Mouse (Mus musculus) layer of hippocampus, adult 2 months (tissue): ENCODE data around the gene Chsy1. TPM values are rescaled to one million over a fixed set of nuclear protein-coding genes. Genes with fewer than 3 reads are reported as not detected.

Experiments
- DNase-seq, 2 experiments: peaks; one replicate each; pipeline ENCODE4 v3.0.0; 2022; ENCODE audit warnings: low spot score in 2 of 2
- H3K27ac ChIP-seq: fragments of 200-600 bp; 2 replicates; pipeline ENCODE4 v1.8.1; 2022
- H3K4me3 ChIP-seq: fragments of 200-600 bp; 2 replicates; pipeline ENCODE4 v1.8.1; 2022; ENCODE audit warnings: mild to moderate bottlenecking
- CTCF ChIP-seq: fragments of 200-600 bp; conservative IDR thresholded peaks from 2 replicates; pipeline ENCODE4 v1.8.1; 2022; ENCODE audit warnings: antibody characterized with exemption, mild to moderate bottlenecking, moderate library complexity
- total RNA-seq, 2 experiments: library from RNA; stranded (reverse); gene quantifications; 2 replicates each; pipeline ENCODE4 v1.2.3; 2021

Chsy1 gene
- total RNA-seq, 2 experiments from 2014 or later: 14.2 to 14.6 TPM

GRCm38 (mm10) chr7:66092656-66093055 is 16.7 kb upstream of the Chsy1 start:
- no peak overlapping the region for H3K4me3 ChIP-seq
- no peak overlapping the region for H3K27ac ChIP-seq
- no peak for DNase-seq
- TF ChIP-seq CTCF: no peak

DNA sequence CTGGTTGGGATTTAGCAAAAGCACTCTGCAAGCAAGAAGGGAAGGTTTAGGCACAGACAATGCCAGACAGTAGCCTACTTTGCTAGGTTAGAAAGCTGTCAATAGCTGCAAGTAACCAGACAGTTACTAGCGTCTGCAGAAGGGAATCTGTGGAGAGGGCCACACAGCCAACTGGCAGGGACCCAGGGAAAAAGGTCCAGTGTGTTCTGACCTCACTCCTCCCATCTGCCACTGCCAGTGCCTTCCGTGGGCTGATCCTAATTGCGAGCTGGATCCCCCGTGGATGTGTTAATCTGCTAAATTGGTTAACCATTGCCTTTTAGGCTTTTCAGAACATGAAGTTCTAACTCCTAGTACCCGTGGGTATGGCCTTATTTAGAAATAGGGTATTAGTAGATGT is 15.2 kb upstream of the Chsy1 start:
- no peak for DNase-seq
- no peak for TF ChIP-seq CTCF
- H3K27ac ChIP-seq: no peak overlapping the region

DNA sequence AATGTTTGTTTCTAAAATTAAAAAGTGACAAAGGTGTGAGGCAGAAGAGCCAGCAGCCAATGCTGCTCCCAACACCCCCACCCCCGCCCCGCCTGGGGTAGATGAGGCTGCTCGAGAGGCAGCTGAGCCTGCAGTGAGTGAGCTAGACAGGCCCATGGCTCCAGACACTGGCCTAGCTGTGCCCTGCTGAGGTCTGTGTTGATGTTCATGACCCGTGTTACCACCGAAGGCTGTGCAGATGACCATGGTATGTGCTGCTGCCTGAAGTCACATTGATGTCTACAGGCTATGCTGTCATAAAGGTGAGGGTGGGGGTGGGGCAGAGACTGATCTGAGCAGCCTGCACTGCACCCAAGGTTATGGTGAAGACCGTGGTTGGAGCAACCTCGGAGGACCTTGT is 10.5 kb upstream of the Chsy1 start:
- Histone ChIP-seq H3K4me3 (no peak overlapping the region), H3K27ac (no peak overlapping the region)
- no peak for TF ChIP-seq CTCF
- DNase-seq: no peak

More for the DNA sequence above, 15.2 kb upstream of the Chsy1 start:
- no peak overlapping the region for H3K4me3 ChIP-seq

GRCm38 (mm10) chr7:66101866-66102265 is 7.4 kb upstream of the Chsy1 start:
- Histone ChIP-seq H3K27ac (no peak overlapping the region), H3K4me3 (no peak overlapping the region)
- TF ChIP-seq CTCF: peak; percentile 89
- peak in 1 of 2 experiments; percentile 47 for DNase-seq

GRCm38 (mm10) chr7:66104531-66104930 is 4.8 kb upstream of the Chsy1 start:
- no peak overlapping the region for H3K4me3 ChIP-seq
- no peak overlapping the region for H3K27ac ChIP-seq
- TF ChIP-seq CTCF: no peak
- DNase-seq: no peak

GRCm38 (mm10) chr7:66105771-66106170 is 3.5 kb upstream of the Chsy1 start:
- DNase-seq: no peak
- TF ChIP-seq CTCF: no peak
- H3K27ac ChIP-seq: no peak overlapping the region

DNA sequence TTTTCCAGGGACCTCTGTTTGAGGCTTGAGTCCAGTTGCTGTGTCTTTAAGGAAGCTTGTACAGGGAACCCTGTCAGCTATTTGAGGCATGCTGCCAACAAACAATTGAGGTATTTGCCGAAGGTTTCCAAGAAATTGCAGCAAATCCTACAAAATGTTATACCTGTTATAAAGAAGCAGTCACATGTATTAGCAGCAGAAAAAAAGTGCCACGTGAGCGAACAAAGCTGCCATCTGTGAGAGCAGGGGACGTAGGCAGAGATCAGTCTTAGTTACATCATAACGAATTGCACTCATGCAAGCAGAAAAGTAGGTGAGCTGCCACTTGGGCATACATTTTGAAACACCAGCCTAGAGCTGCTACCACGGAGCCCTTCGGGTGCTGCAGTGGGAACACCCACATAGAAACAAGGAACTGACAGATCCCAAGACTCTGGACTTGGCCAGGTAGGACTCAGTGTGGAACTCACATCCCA is 2.7 kb upstream of the Chsy1 start:
- Histone ChIP-seq H3K27ac (no peak overlapping the region), H3K4me3 (no peak overlapping the region)
- no peak for DNase-seq
- no peak for TF ChIP-seq CTCF

More at GRCm38 (mm10) chr7:66105771-66106170, 3.5 kb upstream of the Chsy1 start:
- no peak overlapping the region for H3K4me3 ChIP-seq

DNA sequence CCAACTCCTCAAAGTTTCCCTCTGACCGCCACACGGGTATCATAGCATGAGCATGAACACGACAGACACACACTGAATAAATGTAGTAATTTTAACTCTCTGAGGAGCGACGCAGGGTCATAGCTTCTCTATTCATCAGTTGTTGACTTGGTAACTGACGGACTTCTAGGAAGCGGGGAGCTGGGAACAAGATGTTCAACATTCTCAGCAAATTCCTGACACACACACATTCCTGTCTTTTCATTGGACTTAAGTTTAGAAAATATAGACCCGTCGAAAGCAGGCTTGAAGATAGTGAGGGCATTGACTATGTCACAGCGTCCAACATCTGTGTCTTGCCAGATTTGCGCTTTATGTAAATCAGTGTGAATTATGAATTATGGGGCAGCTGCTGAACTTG is 2.1 kb upstream of the Chsy1 start:
- no peak for DNase-seq
- no peak overlapping the region for H3K27ac ChIP-seq
- no peak overlapping the region for H3K4me3 ChIP-seq
- no peak for TF ChIP-seq CTCF

GRCm38 (mm10) chr7:66107930-66108329 is 1.4 kb upstream of the Chsy1 start:
- no peak overlapping the region for H3K27ac ChIP-seq
- TF ChIP-seq CTCF: peak; percentile 67
- no peak overlapping the region for H3K4me3 ChIP-seq
- no peak for DNase-seq

DNA sequence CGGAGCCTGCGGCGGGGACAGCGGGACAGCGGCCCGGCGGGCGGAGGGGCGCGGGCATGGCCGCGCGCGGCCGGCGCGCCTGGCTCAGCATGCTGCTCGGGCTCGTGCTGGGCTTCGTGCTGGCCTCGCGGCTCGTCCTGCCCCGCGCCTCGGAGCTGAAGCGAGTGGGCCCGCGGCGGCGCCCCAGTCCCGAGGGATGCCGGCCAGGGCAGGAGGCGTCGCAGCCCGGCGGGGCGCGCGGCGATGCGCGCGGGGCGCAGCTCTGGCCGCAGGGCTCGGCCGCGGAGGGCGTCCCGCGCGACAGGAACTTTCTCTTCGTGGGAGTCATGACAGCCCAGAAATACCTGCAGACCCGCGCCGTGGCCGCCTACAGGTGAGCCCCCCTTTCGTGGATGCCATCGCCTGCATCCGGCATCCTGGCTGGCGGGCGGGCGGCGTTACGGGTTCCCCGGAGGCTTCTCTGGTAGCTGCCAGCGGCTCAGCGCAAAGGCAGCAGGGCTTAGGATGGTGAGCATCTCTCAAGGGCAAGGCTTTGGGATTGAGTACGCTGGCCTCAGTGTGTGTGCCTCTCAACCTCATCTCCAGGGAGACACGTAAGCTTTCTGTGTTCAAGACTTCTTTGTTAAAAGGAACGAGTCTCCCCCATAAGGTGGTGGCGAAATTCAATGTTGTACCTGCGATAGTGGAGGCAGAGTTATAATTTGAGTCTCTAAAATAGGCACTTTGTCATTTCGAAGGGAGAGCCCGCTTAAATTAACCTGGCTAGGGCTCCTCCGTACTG is 730 bp downstream of the Chsy1 start:
- peak in 1 of 2 experiments; percentile 29 for DNase-seq
- H3K4me3 ChIP-seq: peak overlapping the region; percentile 76
- peak overlapping the region; percentile 86 for H3K27ac ChIP-seq
- TF ChIP-seq CTCF: no peak

DNA sequence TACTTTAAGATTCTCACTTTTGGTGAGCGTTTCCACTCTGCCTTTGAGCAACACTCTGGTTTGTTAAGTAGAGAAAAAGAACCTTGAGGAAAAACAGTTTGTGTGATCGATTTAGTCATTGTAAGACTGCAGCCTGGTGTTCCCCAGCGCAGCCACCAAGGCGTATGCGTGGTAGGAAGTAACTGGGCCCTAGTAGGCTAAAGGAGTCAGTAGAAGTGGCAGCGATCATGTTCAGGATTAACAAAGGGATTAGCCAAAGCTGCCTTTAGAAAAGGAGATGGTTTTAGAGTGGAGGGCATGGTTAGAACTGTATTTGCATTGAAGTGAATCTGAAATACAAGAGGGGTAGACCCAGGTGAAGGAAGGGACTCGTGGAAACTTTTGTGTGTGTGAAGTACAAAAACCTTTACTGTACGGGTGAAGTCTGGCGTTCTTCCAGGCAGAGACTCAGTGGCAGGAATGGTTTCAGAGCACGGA is 1.4 kb downstream of the Chsy1 start:
- peak overlapping the region; percentile 86 for H3K27ac ChIP-seq
- DNase-seq: no peak
- no peak for TF ChIP-seq CTCF
- peak overlapping the region; percentile 76 for H3K4me3 ChIP-seq

DNA sequence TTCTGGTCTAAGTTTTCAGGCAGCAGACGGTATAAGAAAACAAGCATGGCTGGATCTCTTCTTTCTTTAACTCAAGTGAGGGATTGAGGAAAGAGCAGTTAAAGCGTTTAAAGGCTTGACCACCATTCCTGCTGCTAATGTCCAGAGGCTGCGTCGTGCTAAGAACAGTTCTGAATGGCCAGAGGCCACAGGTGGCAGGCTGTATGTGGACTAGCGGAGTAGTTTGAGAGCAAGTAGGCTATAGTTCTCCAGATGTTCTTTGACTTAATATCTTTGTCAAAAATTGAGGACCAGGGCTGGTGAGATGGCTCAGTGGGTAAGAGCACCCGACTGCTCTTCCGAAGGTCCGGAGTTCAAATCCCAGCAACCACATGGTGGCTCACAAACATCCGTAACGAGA is 1.9 kb downstream of the Chsy1 start:
- Histone ChIP-seq H3K27ac (peak overlapping the region; percentile 86), H3K4me3 (peak overlapping the region; percentile 76)
- TF ChIP-seq CTCF: no peak; the same call in 1 of the 2 replicates
- DNase-seq: no peak

GRCm38 (mm10) chr7:66113561-66113960 is 4.2 kb downstream of the Chsy1 start:
- DNase-seq: no peak
- Histone ChIP-seq H3K27ac (no peak overlapping the region), H3K4me3 (no peak overlapping the region)
- no peak for TF ChIP-seq CTCF

DNA sequence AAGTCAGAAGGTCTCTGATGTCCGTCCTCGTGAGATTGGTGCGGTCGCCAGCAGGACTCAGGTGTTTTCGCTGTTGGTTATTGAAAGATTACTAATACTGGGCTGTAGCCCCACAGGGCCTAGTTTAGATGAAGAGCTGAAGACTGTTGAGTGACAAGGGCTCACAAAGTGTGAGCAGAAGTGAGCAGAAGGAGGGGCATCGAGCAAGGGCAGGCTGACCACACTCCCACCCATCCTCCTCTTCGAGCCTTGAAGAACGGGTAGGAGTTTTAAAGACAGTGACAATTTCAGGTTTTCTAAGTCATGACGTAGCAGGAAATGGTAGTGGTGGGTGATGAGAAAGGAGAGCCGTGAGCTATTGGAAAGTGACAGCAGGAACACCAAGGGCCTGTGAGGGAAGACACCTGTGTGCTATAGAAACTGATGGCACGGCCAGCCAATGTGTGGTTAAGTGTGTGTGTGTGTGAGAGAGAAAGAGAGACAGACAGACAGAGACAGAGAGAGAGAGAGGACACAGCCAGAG is 6.6 kb downstream of the Chsy1 start:
- TF ChIP-seq CTCF: no peak
- Histone ChIP-seq H3K4me3 (no peak overlapping the region), H3K27ac (no peak overlapping the region)
- no peak for DNase-seq
